Mouse (Mus musculus): ENCODE data around the gene Itga5. TPM values are rescaled to one million over a fixed set of nuclear protein-coding genes. Genes with fewer than 3 reads are reported as not detected.

Itga5 gene
- polyA plus RNA-seq, 1 experiment: 34.3 TPM

DNA sequence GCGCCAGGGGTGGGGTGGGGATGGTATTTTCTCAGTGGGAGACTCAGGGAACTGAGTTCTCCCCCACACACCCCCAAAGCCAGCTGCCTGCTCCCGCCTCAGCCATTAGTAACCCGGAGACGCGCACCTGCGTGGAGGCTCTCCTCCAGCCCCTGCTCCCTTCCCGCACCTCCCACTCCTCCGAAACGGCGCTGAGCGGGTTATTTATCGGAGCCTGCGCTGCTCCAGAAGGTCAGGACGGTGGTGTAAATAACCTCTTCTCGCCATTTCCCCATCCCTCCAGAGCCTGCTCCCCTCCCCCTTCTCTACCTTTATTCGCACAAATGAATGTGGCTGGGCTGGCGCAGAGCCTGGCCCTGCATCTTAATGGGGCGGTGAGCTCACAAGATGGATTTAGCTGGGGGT lies 66.5 kb downstream of the Itga5 start:
- WGBS: 40% methylated on average over 18 of the region's 18 CpGs
- DNase-seq: no peak
- H3K4me3 ChIP-seq (replicated peaks; ENCODE audit: extremely low read depth, low read depth, low read length): no peak overlapping the region
- TF ChIP-seq CTCF (IDR thresholded peaks at IDR 0.05; ENCODE audit: insufficient read depth, low read length) (no peak), POLR2A (IDR thresholded peaks at IDR 0.05; ENCODE audit: borderline replicate concordance, extremely low read depth, low read depth, low read length) (no peak)
- peaks cover 5% of the 10 kb centered on the region for H3K4me1 ChIP-seq (ENCODE audit: control insufficient read depth, insufficient read depth, low read length)

DNA sequence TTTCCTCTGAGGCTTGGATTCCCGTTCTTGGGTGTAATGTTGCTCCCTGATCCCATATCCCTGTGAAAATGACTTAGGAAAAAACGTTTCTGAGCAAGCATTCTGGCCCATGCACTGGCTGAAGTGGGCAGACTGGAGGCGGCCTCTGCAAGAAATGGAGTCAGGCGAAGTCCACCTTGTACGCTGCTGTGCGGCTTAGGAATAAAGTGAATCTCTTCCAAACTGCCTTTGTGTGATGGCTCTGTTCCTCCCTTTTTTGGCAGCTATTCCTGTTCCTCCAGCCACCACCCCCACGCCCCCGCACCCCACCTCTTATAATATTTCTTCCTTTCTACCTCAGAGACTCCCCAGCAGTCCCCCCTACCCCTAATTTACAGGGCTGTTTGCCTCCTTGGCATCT lies 66.9 kb downstream of the Itga5 start:
- no peak for TF ChIP-seq POLR2A (IDR thresholded peaks at IDR 0.05; ENCODE audit: borderline replicate concordance, extremely low read depth, low read depth, low read length)
- no peak for TF ChIP-seq CTCF (IDR thresholded peaks at IDR 0.05; ENCODE audit: insufficient read depth, low read length)
- 58% methylated on average over 8 of the region's 8 CpGs for WGBS
- DNase-seq: no peak
- Histone ChIP-seq H3K4me1 (ENCODE audit: control insufficient read depth, insufficient read depth, low read length) (peaks cover 5% of the 10 kb centered on the region), H3K4me3 (replicated peaks; ENCODE audit: extremely low read depth, low read depth, low read length) (no peak overlapping the region)

DNA sequence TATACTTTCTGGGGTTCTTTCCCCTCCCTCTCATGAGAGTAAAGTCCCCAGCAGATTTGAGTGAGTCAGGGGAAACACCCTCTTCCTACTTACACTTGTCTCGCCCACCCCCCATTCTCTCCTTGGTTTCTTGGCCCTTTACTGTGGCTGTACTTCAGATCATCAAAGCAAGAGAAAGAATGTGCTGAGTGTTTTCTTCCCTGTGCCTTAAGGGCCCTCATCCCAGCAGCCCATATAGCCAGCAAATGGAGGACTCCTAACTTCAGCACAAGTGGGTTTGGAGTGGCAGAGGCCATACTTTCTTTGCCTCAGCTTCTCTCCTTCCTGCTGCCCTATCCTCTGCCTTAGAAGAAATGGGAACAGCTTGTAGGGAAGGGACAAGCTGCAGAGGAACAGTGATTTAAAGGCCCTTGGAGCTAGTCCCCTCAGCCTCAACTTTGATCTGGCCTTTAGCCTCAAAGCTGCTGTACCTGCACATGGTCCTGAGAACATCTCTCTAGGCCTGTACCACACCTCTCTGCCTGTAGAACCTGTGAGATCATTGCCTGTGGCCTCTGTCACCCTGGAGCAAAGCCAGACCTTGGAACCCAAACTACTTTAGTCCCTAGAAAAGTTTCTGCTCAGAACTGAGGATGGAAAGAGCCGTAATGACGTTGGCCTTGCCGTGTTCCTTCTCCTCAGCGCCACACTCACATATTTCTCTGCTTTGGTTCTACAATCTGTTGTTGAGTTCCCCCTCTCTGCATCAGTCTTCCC lies 67.5 kb downstream of the Itga5 start:
- H3K4me3 ChIP-seq (replicated peaks; ENCODE audit: extremely low read depth, low read depth, low read length): no peak overlapping the region
- TF ChIP-seq CTCF (IDR thresholded peaks at IDR 0.05; ENCODE audit: insufficient read depth, low read length): no peak
- no peak for TF ChIP-seq POLR2A (IDR thresholded peaks at IDR 0.05; ENCODE audit: borderline replicate concordance, extremely low read depth, low read depth, low read length)
- peaks cover 2% of the 10 kb centered on the region for H3K4me1 ChIP-seq (ENCODE audit: control insufficient read depth, insufficient read depth, low read length)
- peak; percentile 35 for DNase-seq
- WGBS: 72% methylated on average over 5 of the region's 5 CpGs

DNA sequence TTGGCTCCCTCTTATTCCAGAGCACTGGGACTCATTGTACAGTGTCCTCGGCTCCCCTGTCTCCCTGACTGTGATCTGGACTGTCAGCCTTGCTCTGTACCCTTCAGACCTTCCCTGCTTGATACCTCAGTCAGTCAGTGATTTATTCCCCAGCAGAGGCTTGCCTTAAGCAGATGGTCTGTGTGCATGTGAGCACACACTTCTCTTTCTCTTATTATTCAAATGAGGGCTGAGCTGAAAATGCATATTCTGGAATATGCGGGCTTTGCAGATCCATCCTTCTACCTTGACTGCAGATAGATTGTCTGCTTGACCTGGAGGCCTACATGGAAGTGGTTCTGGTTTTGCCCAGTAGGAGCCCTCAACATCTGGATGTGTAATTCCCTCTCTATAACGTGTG lies 68.5 kb downstream of the Itga5 start:
- no peak for DNase-seq
- Histone ChIP-seq H3K4me3 (replicated peaks; ENCODE audit: extremely low read depth, low read depth, low read length) (no peak overlapping the region), H3K4me1 (ENCODE audit: control insufficient read depth, insufficient read depth, low read length) (no peaks in the 10 kb centered on the region)
- 69% methylated on average over 3 of the region's 3 CpGs for WGBS
- TF ChIP-seq POLR2A (IDR thresholded peaks at IDR 0.05; ENCODE audit: borderline replicate concordance, extremely low read depth, low read depth, low read length): no peak
- no peak for TF ChIP-seq CTCF (IDR thresholded peaks at IDR 0.05; ENCODE audit: insufficient read depth, low read length)

DNA sequence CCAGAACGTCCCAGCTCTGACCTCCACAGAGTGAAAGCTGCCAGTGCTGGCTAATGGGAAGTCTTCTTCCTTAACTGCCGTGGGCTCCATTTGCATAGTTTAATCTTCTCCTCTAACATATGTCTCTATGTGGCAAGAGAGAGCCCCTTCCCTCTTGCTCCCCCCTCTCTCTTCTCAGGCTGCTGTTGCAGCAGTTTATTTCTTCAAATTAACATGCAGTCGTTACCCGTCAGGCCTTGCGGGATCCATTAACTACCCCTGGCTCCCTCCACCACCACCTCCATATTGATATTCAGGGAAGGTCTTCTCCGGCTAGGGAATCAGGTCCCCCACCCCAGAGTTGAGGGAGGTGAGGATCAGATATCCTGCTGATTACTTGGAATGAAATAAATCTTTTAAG lies 69.2 kb downstream of the Itga5 start:
- DNase-seq: no peak
- Histone ChIP-seq H3K4me3 (replicated peaks; ENCODE audit: extremely low read depth, low read depth, low read length) (no peak overlapping the region), H3K4me1 (ENCODE audit: control insufficient read depth, insufficient read depth, low read length) (no peaks in the 10 kb centered on the region)
- 71% methylated on average over 6 of the region's 6 CpGs for WGBS
- no peak for TF ChIP-seq POLR2A (IDR thresholded peaks at IDR 0.05; ENCODE audit: borderline replicate concordance, extremely low read depth, low read depth, low read length)
- no peak for TF ChIP-seq CTCF (IDR thresholded peaks at IDR 0.05; ENCODE audit: insufficient read depth, low read length)

DNA sequence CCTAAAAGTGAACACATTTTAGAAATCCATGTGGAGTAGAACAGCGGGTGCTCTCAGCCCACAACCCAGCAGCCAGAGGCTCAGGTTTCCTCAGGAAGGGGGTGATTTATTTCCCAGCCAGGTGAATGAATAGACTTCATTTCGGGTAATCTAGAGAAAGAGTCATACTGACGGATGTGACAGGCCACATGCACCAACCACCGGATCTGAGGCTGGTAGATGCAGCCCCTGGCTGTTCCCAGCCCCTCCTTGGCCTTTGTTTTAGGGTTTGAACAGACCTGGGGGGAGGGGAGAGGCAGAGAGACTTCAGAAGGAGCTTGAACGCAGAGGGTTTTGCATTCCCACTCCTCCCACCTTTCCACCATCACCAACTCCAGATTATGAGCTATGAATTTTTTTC lies 70.7 kb downstream of the Itga5 start:
- no peak for DNase-seq
- 36% methylated on average over 5 of the region's 5 CpGs for WGBS
- TF ChIP-seq CTCF (IDR thresholded peaks at IDR 0.05; ENCODE audit: insufficient read depth, low read length) (no peak), POLR2A (IDR thresholded peaks at IDR 0.05; ENCODE audit: borderline replicate concordance, extremely low read depth, low read depth, low read length) (no peak)
- Histone ChIP-seq H3K4me1 (ENCODE audit: control insufficient read depth, insufficient read depth, low read length) (no peaks in the 10 kb centered on the region), H3K4me3 (replicated peaks; ENCODE audit: extremely low read depth, low read depth, low read length) (no peak overlapping the region)

DNA sequence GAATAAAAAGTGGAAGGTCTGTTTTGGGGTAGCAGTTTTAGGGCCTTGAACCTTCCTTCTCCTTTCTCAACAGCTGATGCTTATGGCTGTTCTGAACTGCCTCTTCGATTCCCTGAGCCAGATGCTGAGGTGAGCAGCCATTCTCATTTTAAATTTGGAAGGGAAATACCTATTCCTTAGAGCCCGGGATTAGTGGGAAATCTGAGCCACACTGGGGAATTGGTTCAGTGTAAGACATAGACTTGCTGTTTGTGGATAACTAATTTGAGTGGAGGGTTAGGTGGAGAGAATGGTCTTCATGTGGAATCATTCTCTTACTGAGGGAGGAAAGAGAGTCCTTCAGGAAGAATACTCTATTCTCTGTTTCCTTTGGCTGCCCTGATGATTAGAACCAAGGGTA lies 71.9 kb downstream of the Itga5 start:
- Histone ChIP-seq H3K4me1 (ENCODE audit: control insufficient read depth, insufficient read depth, low read length) (no peaks in the 10 kb centered on the region), H3K4me3 (replicated peaks; ENCODE audit: extremely low read depth, low read depth, low read length) (no peak overlapping the region)
- 83% methylated on average over 2 of the region's 2 CpGs for WGBS
- TF ChIP-seq POLR2A (IDR thresholded peaks at IDR 0.05; ENCODE audit: borderline replicate concordance, extremely low read depth, low read depth, low read length) (no peak), CTCF (IDR thresholded peaks at IDR 0.05; ENCODE audit: insufficient read depth, low read length) (no peak)
- no peak for DNase-seq

Other genes starting within 250 kb of the Itga5 start
- 16.5 and 18.1 TPM in 2 replicates for gene Smug1, start 199.7 kb downstream of the Itga5 start, polyA plus RNA-seq (2012; rRNA removed)
- gene Cbx5, start 126.9 kb downstream of the Itga5 start, polyA plus RNA-seq (2012; rRNA removed): 12.2 and 20.0 TPM in 2 replicates
- gene Hnrnpa1, start 126.3 kb downstream of the Itga5 start, polyA plus RNA-seq (2012; rRNA removed): 49.1 and 93.5 TPM in 2 replicates
- gene Nfe2, start 108.4 kb downstream of the Itga5 start, polyA plus RNA-seq (2012; rRNA removed): 7.7 and 14.1 TPM in 2 replicates
- 55.1 and 86.2 TPM in 2 replicates for gene Copz1, start 94.0 kb downstream of the Itga5 start, polyA plus RNA-seq (2012; rRNA removed)
- 0.08 and 0.22 TPM in 2 replicates for gene Gpr84, start 56.2 kb downstream of the Itga5 start, polyA plus RNA-seq (2012; rRNA removed)
- gene Zfp385a, start 26.7 kb downstream of the Itga5 start, polyA plus RNA-seq (2012; rRNA removed): 9.9 and 11.7 TPM in 2 replicates
- gene Gtsf1, start 63.7 kb upstream of the Itga5 start, polyA plus RNA-seq (2012; rRNA removed): not detected in 2 replicates
- gene Gtsf2, start 81.7 kb upstream of the Itga5 start, polyA plus RNA-seq (2012; rRNA removed): not detected in 2 replicates
- 12.4 and 18.3 TPM in 2 replicates for gene Nckap1l, start 87.0 kb upstream of the Itga5 start, polyA plus RNA-seq (2012; rRNA removed)
- gene Pde1b, start 136.3 kb upstream of the Itga5 start, polyA plus RNA-seq (2012; rRNA removed): 6.8 and 8.0 TPM in 2 replicates
- gene Ppp1r1a, start 171.2 kb upstream of the Itga5 start, polyA plus RNA-seq (2012; rRNA removed): 6.9 and 9.0 TPM in 2 replicates
- not detected in 2 replicates for gene Glycam1, start 198.3 kb upstream of the Itga5 start, polyA plus RNA-seq (2012; rRNA removed)

Data from lung, adult 2 months (tissue).